Mouse (Mus musculus) embryonic facial prominence, embryonic 11.5 days (tissue): Measurements from ENCODE around the gene Spns2. TPM values are rescaled to one million over a fixed set of nuclear protein-coding genes. Genes with fewer than 3 reads are reported as not detected.
A peak's percentile ranks its signal among the peaks of the same experiment; 100 is the strongest.

Source experiments
- ATAC-seq: fragments of 200-750 bp; cut with Nextera tagmentation; replicated peaks from 2 replicates; pipeline ENCODE4 v1.8.0; 2017; ENCODE audit warnings: low read depth; ENCODE audit not compliant: insufficient number of reproducible peaks, low FRiP score, low TSS enrichment
- DNase-seq: peaks from one replicate; pipeline ENCODE4 v3.0.0-alpha.2; 2015; ENCODE audit warnings: low spot score
- H3K27ac ChIP-seq: fragments of 300-500 bp; sonication (generic); replicated peaks from 2 replicates; pipeline ENCODE4 v1.5.1; 2014; ENCODE audit warnings: mild to moderate bottlenecking, low read depth, low read length, control low read depth
- H3K27me3 ChIP-seq: fragments of 300-500 bp; sonication (generic); 2 replicates; pipeline ENCODE4 v1.6.1; 2014; ENCODE audit warnings: mild to moderate bottlenecking, low read length, moderate library complexity, mixed read lengths; ENCODE audit not compliant: control insufficient read depth, insufficient read depth
- H3K36me3 ChIP-seq: fragments of 300-500 bp; sonication (generic); replicated peaks from 2 replicates; pipeline ENCODE4 v1.6.1; 2014; ENCODE audit warnings: low read depth, mild to moderate bottlenecking, low read length, moderate library complexity, mixed read lengths; ENCODE audit not compliant: control insufficient read depth, insufficient read depth
- H3K4me1 ChIP-seq: fragments of 300-500 bp; sonication (generic); 2 replicates; pipeline ENCODE4 v1.6.1; 2014; ENCODE audit warnings: low read length, mixed read lengths; ENCODE audit not compliant: control insufficient read depth, insufficient read depth
- H3K4me2 ChIP-seq: fragments of 300-500 bp; sonication (generic); 2 replicates; pipeline ENCODE4 v1.6.1; 2014; ENCODE audit warnings: low read depth, mild to moderate bottlenecking, control low read depth, low read length, moderate library complexity
- H3K4me3 ChIP-seq: fragments of 300-500 bp; sonication (generic); 2 replicates; pipeline ENCODE4 v1.5.1; 2014; ENCODE audit warnings: low read depth, low read length, control low read depth
- H3K9ac ChIP-seq: fragments of 300-500 bp; sonication (generic); replicated peaks from 2 replicates; pipeline ENCODE4 v1.6.1; 2014; ENCODE audit warnings: mild to moderate bottlenecking, control low read depth, low read length
- H3K9me3 ChIP-seq: fragments of 300-500 bp; sonication (generic); replicated peaks from 2 replicates; pipeline ENCODE4 v1.6.1; 2016; ENCODE audit warnings: mild to moderate bottlenecking, low read length, inconsistent platforms, mixed read lengths; ENCODE audit not compliant: control insufficient read depth
- WGBS: fragments of 180-500 bp; shearing (Covaris S2); extraction: QIAGEN DNeasy Blood & Tissue Kit; methylation state at CpG from one replicate; pipeline ENCODE4 v1.1.7; 2014; 5-methylcytosine and 5-hydroxymethylcytosine counted together
- polyA plus RNA-seq: library from polyadenylated mRNA; unstranded; fragments of >200 nt; fragmentation: Nextera tagmentation; extraction: Ambion mirVana; gene quantifications from 2 replicates; pipeline ENCODE4 v1.2.1, GENCODE M21; 2014

The Spns2 gene
- polyA plus RNA-seq, 1 experiment from 2014 or later, result 3.0 TPM

- Histone ChIP-seq H3K9me3 (no peaks in the 10 kb centered on the region), H3K36me3 (no peaks in the 10 kb centered on the region), H3K4me3 (no peak overlapping the region), H3K27ac (no peak overlapping the region), H3K27me3 (no peaks in the 10 kb centered on the region), H3K9ac (0 out of 2 replicates have a peak overlapping the region, but pooled peaks have one; percentile 28), H3K4me1 (peaks cover 2% of the 10 kb centered on the region), H3K4me2 (no peak overlapping the region)
- WGBS, result 41% methylated on average over 8 of the region's 8 CpGs
- DNase-seq (no peak), ATAC-seq (no peak)
These were observed 71.5 kb downstream of the Spns2 start for GRCm38 (mm10) chr11:72418227-72418626.

DNA sequence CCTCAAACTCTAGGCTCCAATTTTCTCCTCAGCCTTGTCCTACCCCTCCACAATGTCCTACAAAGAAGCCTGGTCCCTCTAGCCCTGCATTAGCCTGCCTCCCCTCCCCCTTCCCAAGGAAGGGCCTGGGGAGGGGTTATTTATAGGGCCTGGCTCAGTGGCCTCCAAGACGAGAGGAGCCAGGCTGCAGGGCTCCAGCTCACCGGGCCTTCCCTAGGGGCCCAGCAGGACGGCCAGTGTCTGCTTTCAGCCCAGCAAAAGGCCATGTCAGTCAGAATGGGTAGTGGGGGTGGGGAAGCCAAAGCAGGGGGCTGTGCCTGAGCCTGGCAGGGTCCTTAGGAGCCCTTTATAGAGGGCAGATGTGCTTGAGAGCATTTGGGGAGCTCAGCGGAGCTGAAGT lies 72.3 kb downstream of the Spns2 start:
- Histone ChIP-seq H3K9ac (no peak overlapping the region), H3K4me3 (no peak overlapping the region), H3K27ac (no peak overlapping the region), H3K4me1 (peaks cover 2% of the 10 kb centered on the region), H3K9me3 (no peaks in the 10 kb centered on the region), H3K36me3 (no peaks in the 10 kb centered on the region), H3K4me2 (no peak overlapping the region), H3K27me3 (no peaks in the 10 kb centered on the region)
- 0 out of 2 replicates have a peak, but pooled peaks have one; percentile 31 for ATAC-seq
- WGBS, result 12% methylated on average over 4 of the region's 4 CpGs
- DNase-seq, result peak; percentile 23

GRCm38 (mm10) chr11:72416666-72417065 lies 73.0 kb downstream of the Spns2 start:
- H3K27ac ChIP-seq, result no peak overlapping the region

DNA sequence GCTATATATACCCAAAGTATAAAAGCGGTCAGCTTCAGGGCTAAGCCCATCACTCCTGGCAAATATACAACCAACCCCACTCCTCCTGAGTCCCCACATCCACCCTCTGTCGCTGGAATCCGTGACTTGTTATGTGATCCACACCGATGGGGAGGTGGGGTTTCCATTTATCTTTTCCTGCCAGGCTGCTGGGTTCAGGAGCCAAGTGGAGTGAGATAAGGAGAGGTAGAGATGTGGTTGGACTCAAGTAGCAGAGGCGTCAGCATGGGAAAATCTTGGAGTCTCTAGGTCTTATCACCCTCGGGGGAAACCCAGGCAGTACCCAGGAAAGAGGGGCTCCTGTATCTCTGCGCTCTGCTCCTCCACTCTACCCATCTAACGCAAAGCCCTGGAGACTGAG lies 74.5 kb downstream of the Spns2 start:
- H3K27me3 ChIP-seq, result no peaks in the 10 kb centered on the region

More at GRCm38 (mm10) chr11:72416666-72417065, 73.0 kb downstream of the Spns2 start:
- H3K4me2 ChIP-seq, result no peak overlapping the region
- no peak for ATAC-seq
- no peak for DNase-seq
- H3K9me3 ChIP-seq, result no peaks in the 10 kb centered on the region
- no peak overlapping the region for H3K9ac ChIP-seq
- 90% methylated on average over 5 of the region's 5 CpGs for WGBS
- H3K4me3 ChIP-seq, result no peak overlapping the region
- no peaks in the 10 kb centered on the region for H3K27me3 ChIP-seq
- no peaks in the 10 kb centered on the region for H3K36me3 ChIP-seq
- H3K4me1 ChIP-seq, result peaks cover 2% of the 10 kb centered on the region

GRCm38 (mm10) chr11:72413601-72414190 lies 76.0 kb downstream of the Spns2 start:
- no peak for DNase-seq
- Histone ChIP-seq H3K9ac (no peak overlapping the region), H3K36me3 (no peaks in the 10 kb centered on the region), H3K9me3 (no peaks in the 10 kb centered on the region), H3K27me3 (no peaks in the 10 kb centered on the region), H3K4me3 (no peak overlapping the region), H3K27ac (no peak overlapping the region), H3K4me1 (peaks cover 4% of the 10 kb centered on the region), H3K4me2 (no peak overlapping the region)
- ATAC-seq, result no peak
- WGBS, result 66% methylated on average over 5 of the region's 5 CpGs

More for the DNA sequence above, 74.5 kb downstream of the Spns2 start:
- 85% methylated on average over 8 of the region's 8 CpGs for WGBS
- peaks cover 4% of the 10 kb centered on the region for H3K4me1 ChIP-seq
- DNase-seq, result no peak
- no peak overlapping the region for H3K4me2 ChIP-seq
- no peaks in the 10 kb centered on the region for H3K9me3 ChIP-seq
- no peaks in the 10 kb centered on the region for H3K36me3 ChIP-seq
- H3K4me3 ChIP-seq, result no peak overlapping the region
- no peak overlapping the region for H3K9ac ChIP-seq
- no peak for ATAC-seq
- no peak overlapping the region for H3K27ac ChIP-seq

- H3K4me2 ChIP-seq, result no peak overlapping the region
- no peak for DNase-seq
- 75% methylated on average over 7 of the region's 7 CpGs for WGBS
- no peak overlapping the region for H3K9ac ChIP-seq
- no peaks in the 10 kb centered on the region for H3K9me3 ChIP-seq
- H3K36me3 ChIP-seq, result no peaks in the 10 kb centered on the region
- no peak overlapping the region for H3K27ac ChIP-seq
- no peak for ATAC-seq
- no peak overlapping the region for H3K4me3 ChIP-seq
- peaks cover 4% of the 10 kb centered on the region for H3K4me1 ChIP-seq
- H3K27me3 ChIP-seq, result no peaks in the 10 kb centered on the region
These were observed 76.7 kb downstream of the Spns2 start for GRCm38 (mm10) chr11:72413016-72413415.

DNA sequence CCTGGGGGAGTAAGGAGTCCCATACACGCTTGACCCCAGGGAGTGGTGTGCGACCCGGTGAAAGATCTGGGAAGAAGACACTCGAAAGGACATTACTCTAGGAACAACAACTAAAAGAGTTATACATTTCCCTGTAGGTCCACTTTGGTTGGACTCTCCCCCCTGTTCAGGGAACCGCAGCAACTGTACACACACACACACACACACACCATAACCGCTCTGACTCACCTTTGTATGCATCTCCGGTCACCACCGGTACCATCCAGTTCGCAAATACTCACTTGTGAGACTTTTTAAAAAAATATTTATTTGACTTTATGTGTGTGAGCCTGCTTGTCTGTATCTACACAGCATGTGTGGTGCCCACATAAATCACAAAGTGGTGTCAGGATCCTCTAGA lies 77.8 kb downstream of the Spns2 start:
- ATAC-seq (no peak), DNase-seq (no peak)
- Histone ChIP-seq H3K4me1 (0 out of 2 replicates have a peak, but pooled peaks cover 2% of the 10 kb centered on the region), H3K4me3 (peak overlapping the region; percentile 64), H3K9me3 (no peaks in the 10 kb centered on the region), H3K27ac (no peak overlapping the region), H3K9ac (no peak overlapping the region), H3K36me3 (no peaks in the 10 kb centered on the region), H3K27me3 (no peaks in the 10 kb centered on the region), H3K4me2 (peak overlapping the region; percentile 95)
- 32% methylated on average over 9 of the region's 9 CpGs for WGBS

DNA sequence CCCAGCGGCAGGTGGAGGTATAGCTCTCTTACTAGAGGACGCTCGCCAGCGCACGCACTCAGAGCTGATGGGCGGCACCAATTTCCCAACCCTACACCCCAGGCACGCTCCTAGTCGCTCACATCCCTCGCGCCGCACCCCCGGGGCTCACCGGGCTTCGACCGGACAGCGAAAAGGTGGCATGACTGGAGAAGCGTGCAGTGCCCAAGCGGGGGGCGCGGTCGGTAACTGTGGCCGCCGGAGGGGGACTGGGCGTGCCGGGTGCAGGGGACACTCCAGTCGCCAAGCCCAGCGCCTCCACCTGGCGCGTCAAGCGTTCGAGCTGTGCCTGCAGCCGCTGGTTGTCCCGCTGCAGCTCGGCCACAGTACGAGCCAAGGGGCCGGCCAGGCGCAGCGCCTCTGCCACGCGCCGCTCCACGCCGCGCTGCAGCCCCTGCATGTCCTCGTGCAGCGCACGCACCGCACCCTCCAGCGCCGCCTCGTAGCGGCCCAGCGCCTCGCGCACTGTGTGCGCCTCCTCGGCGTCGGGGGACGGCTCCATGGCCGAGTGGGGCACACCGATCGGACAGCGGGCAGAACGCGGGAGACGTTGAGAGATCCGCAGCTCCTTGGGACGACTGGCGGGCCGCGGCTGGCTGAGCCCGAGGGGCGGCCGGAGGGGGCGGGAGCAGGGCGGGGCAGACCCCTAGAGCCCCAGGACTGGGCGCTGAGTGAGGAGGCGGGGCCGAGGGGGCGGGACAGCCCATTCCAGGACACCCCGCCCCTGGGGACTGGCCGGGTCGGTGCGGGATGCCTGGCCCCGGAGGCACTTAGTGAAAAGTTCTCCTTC lies 78.4 kb downstream of the Spns2 start, which contains the start of gene Smtnl2:
Gene Smtnl2 (minus strand): TSS at position 621 of the 829 bp plus-strand sequence.
- peak; percentile 85 for ATAC-seq
- Histone ChIP-seq H3K27me3 (no peaks in the 10 kb centered on the region), H3K9ac (peak within 1 kb of the TSS; percentile 66), H3K9me3 (no peaks in the 10 kb centered on the region), H3K4me3 (peak within 1 kb of the TSS; percentile 64), H3K27ac (no peak within 1 kb of the TSS), H3K36me3 (no peaks in the 10 kb centered on the region), H3K4me1 (0 out of 2 replicates have a peak, but pooled peaks cover 2% of the 10 kb centered on the region), H3K4me2 (peak within 1 kb of the TSS; percentile 95)
- under 1% methylated on average over 73 of the region's 86 CpGs for WGBS
- DNase-seq, result peak; percentile 87
